Mouse (Mus musculus) ES-Bruce4 (cell line): Measurements from ENCODE around the gene Zfp36. TPM values are rescaled to one million over a fixed set of nuclear protein-coding genes. Genes with fewer than 3 reads are reported as not detected.

ENCODE experiments used
- H3K27ac ChIP-seq: 2 replicates; pipeline ENCODE4 v1.5.1; 2012; ENCODE audit warnings: low read length, inconsistent platforms; ENCODE audit not compliant: insufficient read depth
- H3K27me3 ChIP-seq: 2 replicates; pipeline ENCODE4 v1.6.1; 2012; ENCODE audit warnings: mild to moderate bottlenecking, low read length, inconsistent platforms; ENCODE audit not compliant: control insufficient read depth, poor library complexity, insufficient read depth, severe bottlenecking
- H3K36me3 ChIP-seq: 2 replicates; pipeline ENCODE4 v1.6.1; 2012; ENCODE audit warnings: inconsistent platforms, mild to moderate bottlenecking, low read length, moderate library complexity; ENCODE audit not compliant: control insufficient read depth, poor library complexity, insufficient read depth, severe bottlenecking
- H3K4me1 ChIP-seq: one replicate; pipeline ENCODE4 v1.8.1; 2011; ENCODE audit warnings: low read length; ENCODE audit not compliant: control insufficient read depth, insufficient read depth
- H3K4me3 ChIP-seq: 2 replicates; pipeline ENCODE4 v1.5.1; 2011; ENCODE audit warnings: low read depth, mild to moderate bottlenecking, low read length
- H3K9ac ChIP-seq: 2 replicates; pipeline ENCODE4 v1.6.1; 2012; ENCODE audit warnings: low read depth, mild to moderate bottlenecking, inconsistent platforms; ENCODE audit not compliant: poor library complexity, severe bottlenecking
- H3K9me3 ChIP-seq: replicated peaks from 2 replicates; pipeline ENCODE4 v1.6.1; 2012; ENCODE audit warnings: mild to moderate bottlenecking, low read length, inconsistent platforms; ENCODE audit not compliant: control insufficient read depth, poor library complexity, insufficient read depth, severe bottlenecking
- CTCF ChIP-seq: IDR thresholded peaks from one replicate; pipeline ENCODE4 v1.8.1; 2011; ENCODE audit warnings: low read depth, low read length
- EP300 ChIP-seq: IDR thresholded peaks from 2 replicates; pipeline ENCODE4 v1.6.1; 2011; ENCODE audit warnings: low read depth, low read length; ENCODE audit not compliant: insufficient read depth
- POLR2A ChIP-seq: IDR thresholded peaks from one replicate; pipeline ENCODE4 v1.8.1; 2011; ENCODE audit warnings: low read length; ENCODE audit not compliant: insufficient read depth
- polyA plus RNA-seq: library from polyadenylated mRNA; stranded (reverse); fragments of >200 nt; gene quantifications from 2 replicates; pipeline ENCODE4 v1.2.4, GENCODE M21; 2011; ENCODE audit warnings: low read depth; ENCODE audit not compliant: missing spikeins, insufficient read depth, insufficient read length

The Zfp36 gene
- polyA plus RNA-seq, 1 experiment: 25.7 TPM

- Histone ChIP-seq H3K4me1 (peaks cover 5% of the 10 kb centered on the region), H3K9ac (peak within 1 kb of the TSS; percentile 86), H3K27ac (peak within 1 kb of the TSS; percentile 76; the same call in 1 of the 2 replicates)
Observed at GRCm38 (mm10) chr7:28372251-28373108, 7.6 kb downstream of the Zfp36 start, which contains the start of gene Plekhg2. TSS of gene Plekhg2 (minus strand) at chr7:28372599.

GRCm38 (mm10) chr7:28371514-28371989 lies 8.5 kb downstream of the Zfp36 start:
- no peaks in the 10 kb centered on the region for H3K9me3 ChIP-seq
- H3K9ac ChIP-seq: peak overlapping the region; percentile 86
- H3K4me3 ChIP-seq: peak overlapping the region; percentile 98
- H3K4me1 ChIP-seq: peaks cover 5% of the 10 kb centered on the region
- no peaks in the 10 kb centered on the region for H3K27me3 ChIP-seq
- H3K36me3 ChIP-seq: no peaks in the 10 kb centered on the region
- H3K27ac ChIP-seq: peak overlapping the region; percentile 48; the same call in 1 of the 2 replicates
- TF ChIP-seq POLR2A (no peak), EP300 (no peak), CTCF (no peak)

More at GRCm38 (mm10) chr7:28372251-28373108, 7.6 kb downstream of the Zfp36 start, which contains the start of gene Plekhg2:
- no peaks in the 10 kb centered on the region for H3K27me3 ChIP-seq
- TF ChIP-seq POLR2A: no peak
- peak; percentile 19 for TF ChIP-seq CTCF
- TF ChIP-seq EP300: 0 out of 2 replicates have a peak, but pooled peaks have one; percentile 38
- H3K36me3 ChIP-seq: peaks cover 2% of the 10 kb centered on the region
- H3K9me3 ChIP-seq: no peaks in the 10 kb centered on the region
- peak within 1 kb of the TSS; percentile 98 for H3K4me3 ChIP-seq

- no peak for TF ChIP-seq EP300
- TF ChIP-seq CTCF: no peak
- H3K9ac ChIP-seq: peak overlapping the region; percentile 86
- no peaks in the 10 kb centered on the region for H3K9me3 ChIP-seq
- no peaks in the 10 kb centered on the region for H3K27me3 ChIP-seq
- H3K4me3 ChIP-seq: peak overlapping the region; percentile 98
- H3K4me1 ChIP-seq: peaks cover 5% of the 10 kb centered on the region
- no peaks in the 10 kb centered on the region for H3K36me3 ChIP-seq
- no peak overlapping the region for H3K27ac ChIP-seq
Observed at GRCm38 (mm10) chr7:28370977-28371513, 9.0 kb downstream of the Zfp36 start.

GRCm38 (mm10) chr7:28370051-28370450 lies 10.0 kb downstream of the Zfp36 start:
- H3K9ac ChIP-seq: no peak overlapping the region
- no peak overlapping the region for H3K4me3 ChIP-seq
- no peak for TF ChIP-seq POLR2A
- TF ChIP-seq CTCF: no peak
- no peak for TF ChIP-seq EP300
- peaks cover 5% of the 10 kb centered on the region for H3K4me1 ChIP-seq
- H3K36me3 ChIP-seq: no peaks in the 10 kb centered on the region
- no peaks in the 10 kb centered on the region for H3K27me3 ChIP-seq
- H3K27ac ChIP-seq: no peak overlapping the region
- H3K9me3 ChIP-seq: no peaks in the 10 kb centered on the region

GRCm38 (mm10) chr7:28368276-28368920 lies 11.7 kb downstream of the Zfp36 start:
- no peaks in the 10 kb centered on the region for H3K9me3 ChIP-seq
- no peaks in the 10 kb centered on the region for H3K27me3 ChIP-seq
- no peak overlapping the region for H3K9ac ChIP-seq
- H3K27ac ChIP-seq: no peak overlapping the region
- no peak overlapping the region for H3K4me3 ChIP-seq
- TF ChIP-seq POLR2A (no peak), CTCF (no peak), EP300 (no peak)
- no peaks in the 10 kb centered on the region for H3K36me3 ChIP-seq
- H3K4me1 ChIP-seq: peaks cover 3% of the 10 kb centered on the region
